Mouse (Mus musculus) large intestine, adult 2 months (tissue): Measurements from ENCODE around the gene Armc6. TPM values are rescaled to one million over a fixed set of nuclear protein-coding genes. Genes with fewer than 3 reads are reported as not detected.
"Not testable (repeated sequence)": the region's sequence is repeated elsewhere in the genome, so short reads cannot be mapped to it uniquely, and the experiment has no call there.

ENCODE experiments used
- DNase-seq: peaks from one replicate; pipeline ENCODE4 v3.0.0-alpha.2; 2012; ENCODE audit warnings: low read depth, low spot score
- WGBS: fragments of 180-500 bp; shearing (Covaris S2); methylation state at CpG from one replicate; pipeline ENCODE4 v1.1.7; 2018; 5-methylcytosine and 5-hydroxymethylcytosine counted together
- polyA plus RNA-seq: library from polyadenylated mRNA; depleted of rRNA; stranded (reverse); fragments of >200 nt; gene quantifications from 2 replicates; pipeline ENCODE4 v1.2.3, GENCODE M21; 2012

The Armc6 gene
- polyA plus RNA-seq, 1 experiment, result 15.2 TPM

- no peak for DNase-seq
- WGBS, result 0% methylated on average over 15 of the region's 15 CpGs
Measured at GRCm38 (mm10) chr8:70234781-70235128, 489 bp upstream of the Armc6 start.

- WGBS, result 6% methylated on average over 13 of the region's 13 CpGs
- DNase-seq, result no peak
Measured at GRCm38 (mm10) chr8:70233606-70234005, 660 bp downstream of the Armc6 start.

- 96% methylated on average over 9 of the region's 9 CpGs for WGBS
- no peak for DNase-seq
Measured at GRCm38 (mm10) chr8:70230837-70231236, 3.4 kb downstream of the Armc6 start.

- DNase-seq, result no peak
- 85% methylated on average over 4 of the region's 4 CpGs for WGBS
Measured at GRCm38 (mm10) chr8:70227997-70228396, 6.3 kb downstream of the Armc6 start.

GRCm38 (mm10) chr8:70223341-70223740, 10.9 kb downstream of the Armc6 start:
- no peak for DNase-seq
- WGBS, result 43% methylated on average over 6 of the region's 6 CpGs

GRCm38 (mm10) chr8:70222041-70222440, 12.2 kb downstream of the Armc6 start:
- no peak for DNase-seq
- 93% methylated on average over 12 of the region's 12 CpGs for WGBS

GRCm38 (mm10) chr8:70220911-70221310, 13.4 kb downstream of the Armc6 start:
- 81% methylated on average over 3 of the region's 3 CpGs for WGBS
- no peak for DNase-seq

GRCm38 (mm10) chr8:70220236-70220840, 13.9 kb downstream of the Armc6 start:
- no peak for DNase-seq
- WGBS, result 63% methylated on average over 8 of the region's 8 CpGs

GRCm38 (mm10) chr8:70219107-70219684, 15.1 kb downstream of the Armc6 start:
- 63% methylated on average over 5 of the region's 5 CpGs for WGBS
- no peak for DNase-seq

- no peak for DNase-seq
Measured at GRCm38 (mm10) chr8:70217441-70217840, 16.8 kb downstream of the Armc6 start.

- 0% methylated on average over 1 of the region's 1 CpGs for WGBS
- no peak for DNase-seq
Measured at GRCm38 (mm10) chr8:70216566-70216965, 17.7 kb downstream of the Armc6 start.

- 90% methylated on average over 3 of the region's 3 CpGs for WGBS
Measured at GRCm38 (mm10) chr8:70216161-70216560, 18.1 kb downstream of the Armc6 start.

GRCm38 (mm10) chr8:70215092-70215491, 19.2 kb downstream of the Armc6 start:
- WGBS, result 80% methylated on average over 5 of the region's 5 CpGs
- DNase-seq, result no peak

More at GRCm38 (mm10) chr8:70216161-70216560, 18.1 kb downstream of the Armc6 start:
- DNase-seq, result not testable (repeated sequence)

- WGBS, result 68% methylated on average over 3 of the region's 3 CpGs
- DNase-seq, result no peak
Measured at GRCm38 (mm10) chr8:70214411-70214810, 19.9 kb downstream of the Armc6 start.

GRCm38 (mm10) chr8:70212112-70213055, 21.9 kb downstream of the Armc6 start, which contains the start of gene Slc25a42:
Gene Slc25a42, minus strand, starts transcription at chr8:70212305.
- DNase-seq, result peak; percentile 97
- under 1% methylated on average over 66 of the region's 66 CpGs for WGBS

GRCm38 (mm10) chr8:70211726-70212111, 22.5 kb downstream of the Armc6 start:
- WGBS, result under 1% methylated on average over 31 of the region's 31 CpGs
- no peak for DNase-seq

- no peak for DNase-seq
- 50% methylated on average over 1 of the region's 1 CpGs for WGBS
Measured at GRCm38 (mm10) chr8:70211275-70211674, 23.0 kb downstream of the Armc6 start.

GRCm38 (mm10) chr8:70210538-70210937, 23.7 kb downstream of the Armc6 start:
- DNase-seq, result no peak
- WGBS, result 33% methylated on average over 8 of the region's 8 CpGs

- WGBS, result 43% methylated on average over 1 of the region's 1 CpGs
- DNase-seq, result no peak
Measured at GRCm38 (mm10) chr8:70208130-70208529, 26.1 kb downstream of the Armc6 start.

- no peak for DNase-seq
- WGBS, result 66% methylated on average over 1 of the region's 1 CpGs
Measured at GRCm38 (mm10) chr8:70204757-70205156, 29.5 kb downstream of the Armc6 start.

- DNase-seq, result no peak
- 91% methylated on average over 4 of the region's 4 CpGs for WGBS
Measured at GRCm38 (mm10) chr8:70203072-70203471, 31.2 kb downstream of the Armc6 start.
